Mouse (Mus musculus) forebrain, embryonic 15.5 days (tissue): ENCODE results near the gene Apbb2. TPM values are rescaled to one million over a fixed set of nuclear protein-coding genes. Genes with fewer than 3 reads are reported as not detected.

Source experiments
- ATAC-seq: fragments of 200-750 bp; cut with Nextera tagmentation; replicated peaks from 2 replicates; pipeline ENCODE4 v1.8.0; 2017; ENCODE audit warnings: mild to moderate bottlenecking, moderate TSS enrichment, moderate library complexity
- H3K27ac ChIP-seq: fragments of 300-500 bp; sonication (generic); replicated peaks from 2 replicates; pipeline ENCODE4 v1.5.1; 2015; ENCODE audit warnings: mild to moderate bottlenecking, inconsistent platforms
- H3K27me3 ChIP-seq: fragments of 300-500 bp; sonication (generic); 2 replicates; pipeline ENCODE4 v1.6.1; 2015; ENCODE audit warnings: inconsistent platforms
- H3K36me3 ChIP-seq: fragments of 300-500 bp; sonication (generic); 2 replicates; pipeline ENCODE4 v1.6.1; 2015; ENCODE audit warnings: mild to moderate bottlenecking, inconsistent platforms
- H3K4me1 ChIP-seq: fragments of 300-500 bp; sonication (generic); 2 replicates; pipeline ENCODE4 v1.6.1; 2015; ENCODE audit warnings: inconsistent platforms
- H3K4me2 ChIP-seq: fragments of 300-500 bp; sonication (generic); replicated peaks from 2 replicates; pipeline ENCODE4 v1.6.1; 2015; ENCODE audit warnings: mild to moderate bottlenecking, inconsistent platforms
- H3K4me3 ChIP-seq: fragments of 300-500 bp; sonication (generic); 2 replicates; pipeline ENCODE4 v1.5.1; 2015; ENCODE audit warnings: mild to moderate bottlenecking, inconsistent platforms
- H3K9ac ChIP-seq: fragments of 300-500 bp; sonication (generic); replicated peaks from 2 replicates; pipeline ENCODE4 v1.6.1; 2015; ENCODE audit warnings: mild to moderate bottlenecking, inconsistent platforms
- H3K9me3 ChIP-seq: fragments of 300-500 bp; sonication (generic); 2 replicates; pipeline ENCODE4 v1.6.1; 2016; ENCODE audit warnings: inconsistent platforms
- WGBS: fragments of 180-500 bp; shearing (Covaris S2); methylation state at CpG from one replicate; pipeline ENCODE4 v1.1.7; 2015; ENCODE audit warnings: mixed read lengths; 5-methylcytosine and 5-hydroxymethylcytosine counted together
- polyA plus RNA-seq: library from polyadenylated mRNA; unstranded; fragments of >200 nt; fragmentation: Nextera tagmentation; extraction: Ambion mirVana; gene quantifications from 2 replicates; pipeline ENCODE4 v1.2.1, GENCODE M21; 2015

The Apbb2 gene
- polyA plus RNA-seq, 1 experiment from 2014 or later, result 85.8 TPM

DNA sequence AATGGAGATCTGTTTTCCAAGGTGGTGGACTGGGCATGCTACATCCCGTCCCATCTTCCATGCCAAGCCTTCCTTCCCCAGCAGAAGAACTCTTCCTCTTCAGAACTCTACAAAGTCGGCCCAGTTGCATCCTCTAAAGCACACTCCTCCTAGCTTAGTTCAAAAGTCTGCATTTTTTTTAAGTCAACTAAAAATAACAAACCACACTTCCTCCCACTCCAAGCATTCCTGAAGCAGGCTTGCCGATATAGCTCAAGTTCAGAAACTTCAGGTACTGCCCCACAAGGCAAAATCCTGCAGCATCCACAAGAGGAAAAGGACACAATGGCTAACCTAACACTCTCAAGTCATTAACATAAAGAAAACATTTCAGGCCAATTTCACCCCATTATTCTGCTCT is 4.9 kb downstream of the Apbb2 start:
- H3K36me3 ChIP-seq, result no peaks in the 10 kb centered on the region
- WGBS, result 74% methylated on average over 3 of the region's 3 CpGs
- H3K27me3 ChIP-seq, result no peaks in the 10 kb centered on the region
- H3K9ac ChIP-seq, result no peak overlapping the region
- H3K27ac ChIP-seq, result no peak overlapping the region
- no peak for ATAC-seq
- H3K4me3 ChIP-seq, result no peak overlapping the region
- peaks cover 34% of the 10 kb centered on the region for H3K4me1 ChIP-seq
- H3K9me3 ChIP-seq, result no peaks in the 10 kb centered on the region
- no peak overlapping the region for H3K4me2 ChIP-seq

DNA sequence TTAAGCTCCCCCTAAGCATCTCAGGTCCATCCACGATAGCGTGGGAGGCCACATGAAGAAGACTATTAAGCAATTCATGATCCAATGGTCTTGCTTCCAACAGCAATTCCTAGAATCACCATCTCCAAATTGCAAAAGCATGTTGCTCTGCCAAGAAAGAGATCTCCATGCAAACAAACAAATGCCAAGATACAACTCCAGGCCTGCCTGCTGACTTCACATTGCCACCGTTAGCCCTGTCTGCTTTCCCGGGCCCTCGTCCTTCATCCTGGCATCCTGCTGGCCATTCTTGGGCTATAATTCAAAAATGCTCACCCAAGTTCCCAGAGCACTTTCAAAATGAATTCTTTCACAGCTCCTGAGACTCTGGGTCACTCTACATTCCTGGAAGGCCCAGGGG is 5.6 kb downstream of the Apbb2 start:
- Histone ChIP-seq H3K9me3 (no peaks in the 10 kb centered on the region), H3K4me1 (peaks cover 33% of the 10 kb centered on the region), H3K9ac (no peak overlapping the region), H3K4me2 (no peak overlapping the region), H3K36me3 (no peaks in the 10 kb centered on the region), H3K27ac (no peak overlapping the region), H3K27me3 (no peaks in the 10 kb centered on the region), H3K4me3 (no peak overlapping the region)
- 77% methylated on average over 5 of the region's 5 CpGs for WGBS
- ATAC-seq, result no peak

DNA sequence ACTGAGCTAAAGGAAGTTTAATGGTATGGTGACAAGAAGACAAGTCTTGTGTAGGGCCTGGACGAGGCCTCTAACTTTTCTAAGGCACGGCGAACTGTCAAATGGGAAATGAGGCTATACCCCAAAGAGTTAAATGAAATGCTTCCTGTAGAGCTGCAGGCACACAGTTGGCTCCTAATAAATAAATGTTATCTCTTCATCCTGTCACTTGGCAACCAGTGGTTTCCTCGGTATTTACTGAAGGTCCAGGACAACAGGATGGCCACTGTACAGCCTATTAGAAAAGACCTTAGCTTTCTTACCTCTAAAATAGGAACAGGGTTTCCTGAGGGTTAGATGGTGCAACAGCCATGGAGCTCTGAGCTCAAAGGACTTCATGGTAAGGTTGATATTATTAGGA is 6.7 kb downstream of the Apbb2 start:
- Histone ChIP-seq H3K4me3 (no peak overlapping the region), H3K36me3 (no peaks in the 10 kb centered on the region), H3K4me1 (peaks cover 23% of the 10 kb centered on the region), H3K27me3 (no peaks in the 10 kb centered on the region), H3K9me3 (no peaks in the 10 kb centered on the region), H3K4me2 (no peak overlapping the region), H3K9ac (no peak overlapping the region), H3K27ac (no peak overlapping the region)
- 80% methylated on average over 4 of the region's 4 CpGs for WGBS
- no peak for ATAC-seq

DNA sequence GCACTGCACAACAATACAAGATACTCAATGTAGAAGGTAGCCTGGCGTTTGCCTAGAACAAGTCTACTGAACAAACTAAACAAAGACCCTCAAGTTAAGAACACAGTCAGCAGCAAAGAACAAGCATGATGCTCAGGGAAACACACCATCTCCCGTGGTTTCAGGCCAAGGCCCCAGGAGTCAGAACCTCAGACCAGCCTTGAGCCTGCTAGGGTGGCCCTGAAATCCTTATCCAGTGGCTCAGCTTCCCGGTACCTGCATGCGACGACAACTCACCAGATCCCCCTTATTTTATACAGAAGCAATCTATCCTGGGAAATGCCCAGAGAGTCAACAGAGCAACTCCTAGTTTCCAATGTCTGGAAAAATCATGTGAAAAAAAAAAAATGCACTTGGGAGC is 7.2 kb downstream of the Apbb2 start:
- no peak for ATAC-seq
- H3K36me3 ChIP-seq, result no peaks in the 10 kb centered on the region
- no peak overlapping the region for H3K27ac ChIP-seq
- peaks cover 19% of the 10 kb centered on the region for H3K4me1 ChIP-seq
- no peak overlapping the region for H3K4me3 ChIP-seq
- no peak overlapping the region for H3K9ac ChIP-seq
- WGBS, result 87% methylated on average over 5 of the region's 5 CpGs
- no peaks in the 10 kb centered on the region for H3K27me3 ChIP-seq
- H3K4me2 ChIP-seq, result no peak overlapping the region
- no peaks in the 10 kb centered on the region for H3K9me3 ChIP-seq

DNA sequence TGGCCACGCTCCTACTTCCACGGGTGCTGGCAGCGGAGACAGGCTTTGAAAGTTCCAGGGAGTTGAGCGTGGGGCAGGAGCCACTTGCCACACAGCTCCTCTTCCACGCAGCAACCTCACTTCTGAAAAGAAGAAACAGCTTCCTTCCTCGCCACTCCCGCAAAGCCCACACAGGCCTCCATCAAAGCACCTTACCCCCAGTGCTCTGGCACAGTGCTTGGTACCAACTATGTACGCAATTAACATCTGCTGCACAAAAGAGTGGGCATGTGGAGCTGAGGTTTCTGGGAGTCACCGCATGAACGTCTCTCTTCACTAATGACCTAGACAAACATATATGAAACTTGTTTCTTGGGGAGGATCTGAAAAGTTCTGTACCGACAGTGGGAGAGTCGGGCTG is 8.3 kb downstream of the Apbb2 start:
- 89% methylated on average over 12 of the region's 12 CpGs for WGBS
- H3K9me3 ChIP-seq, result no peaks in the 10 kb centered on the region
- peaks cover 13% of the 10 kb centered on the region for H3K4me1 ChIP-seq
- H3K4me3 ChIP-seq, result no peak overlapping the region
- ATAC-seq, result no peak
- no peak overlapping the region for H3K27ac ChIP-seq
- no peak overlapping the region for H3K4me2 ChIP-seq
- H3K9ac ChIP-seq, result no peak overlapping the region
- no peaks in the 10 kb centered on the region for H3K27me3 ChIP-seq
- H3K36me3 ChIP-seq, result no peaks in the 10 kb centered on the region

DNA sequence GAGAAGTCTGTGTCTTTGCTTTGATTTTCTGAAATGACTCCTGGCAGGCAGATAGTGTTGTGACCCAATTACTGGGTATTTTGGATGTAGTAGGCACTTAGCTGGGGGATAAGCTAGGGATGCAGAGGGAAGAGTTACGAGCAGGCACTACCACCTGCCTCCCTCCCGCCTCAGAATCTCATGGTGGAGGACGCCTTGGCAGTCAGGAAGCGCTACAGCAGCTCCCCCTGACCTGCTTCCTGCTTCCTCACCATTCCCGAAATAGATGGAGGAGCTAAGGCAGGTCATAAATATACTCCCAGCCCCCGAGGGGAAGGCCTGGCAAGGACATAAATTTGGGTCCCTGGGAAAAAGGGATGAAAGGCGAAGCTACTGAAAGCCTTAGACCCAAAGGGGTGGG is 9.3 kb downstream of the Apbb2 start:
- Histone ChIP-seq H3K4me1 (peaks cover 11% of the 10 kb centered on the region), H3K9me3 (no peaks in the 10 kb centered on the region), H3K27ac (no peak overlapping the region), H3K9ac (no peak overlapping the region), H3K36me3 (no peaks in the 10 kb centered on the region), H3K27me3 (no peaks in the 10 kb centered on the region), H3K4me3 (no peak overlapping the region), H3K4me2 (no peak overlapping the region)
- WGBS, result 78% methylated on average over 7 of the region's 7 CpGs
- ATAC-seq, result no peak

DNA sequence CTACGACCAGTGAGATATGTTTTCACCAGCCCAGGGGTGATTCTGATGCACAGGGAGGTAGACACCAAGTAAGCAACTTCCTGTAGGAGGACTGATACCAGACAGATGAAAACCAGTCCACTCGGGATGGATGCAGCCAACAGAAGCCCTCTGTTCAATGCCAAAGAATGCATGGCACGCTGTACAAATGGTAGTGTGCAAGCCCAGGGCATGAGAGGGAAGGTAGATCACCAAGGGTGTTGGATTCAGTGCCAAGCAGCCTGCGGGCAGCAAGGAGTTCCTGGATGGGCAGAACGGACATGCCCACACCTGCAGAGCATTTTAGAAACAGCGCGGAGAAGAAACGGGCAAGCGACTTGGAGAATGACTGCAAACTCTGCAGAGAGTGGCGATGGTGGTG is 10.8 kb downstream of the Apbb2 start:
- H3K9me3 ChIP-seq, result no peaks in the 10 kb centered on the region
- H3K4me3 ChIP-seq, result no peak overlapping the region
- H3K4me1 ChIP-seq, result peaks cover 9% of the 10 kb centered on the region
- no peak overlapping the region for H3K27ac ChIP-seq
- H3K36me3 ChIP-seq, result no peaks in the 10 kb centered on the region
- ATAC-seq, result no peak
- H3K27me3 ChIP-seq, result no peaks in the 10 kb centered on the region
- no peak overlapping the region for H3K9ac ChIP-seq
- 95% methylated on average over 10 of the region's 10 CpGs for WGBS
- H3K4me2 ChIP-seq, result no peak overlapping the region

DNA sequence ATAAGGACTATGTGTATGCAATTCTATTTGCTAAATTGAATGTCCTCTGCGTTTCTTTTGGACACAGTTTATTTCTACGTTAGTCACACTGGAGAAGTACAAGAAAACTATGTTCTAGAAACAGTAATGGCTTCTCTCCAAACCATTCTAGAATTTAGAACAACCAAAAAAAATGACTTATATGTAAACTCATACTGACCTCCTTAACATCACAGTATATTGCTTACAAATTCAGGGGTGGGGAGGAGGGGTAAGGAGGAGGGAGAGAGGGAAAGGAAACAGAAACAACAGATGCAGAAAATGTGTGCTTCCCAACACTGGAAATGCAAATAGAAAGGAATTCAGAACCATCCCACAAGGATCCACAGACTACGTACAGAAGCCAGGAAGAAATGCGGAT is 11.4 kb downstream of the Apbb2 start:
- H3K27ac ChIP-seq, result no peak overlapping the region
- H3K4me1 ChIP-seq, result peaks cover 11% of the 10 kb centered on the region
- no peak for ATAC-seq
- no peak overlapping the region for H3K4me2 ChIP-seq
- whole genome bisulfite sequencing, result 85% methylated on average over 4 of the region's 4 CpGs
- H3K9me3 ChIP-seq, result no peaks in the 10 kb centered on the region
- H3K36me3 ChIP-seq, result no peaks in the 10 kb centered on the region
- H3K27me3 ChIP-seq, result no peaks in the 10 kb centered on the region
- no peak overlapping the region for H3K9ac ChIP-seq
- H3K4me3 ChIP-seq, result no peak overlapping the region

DNA sequence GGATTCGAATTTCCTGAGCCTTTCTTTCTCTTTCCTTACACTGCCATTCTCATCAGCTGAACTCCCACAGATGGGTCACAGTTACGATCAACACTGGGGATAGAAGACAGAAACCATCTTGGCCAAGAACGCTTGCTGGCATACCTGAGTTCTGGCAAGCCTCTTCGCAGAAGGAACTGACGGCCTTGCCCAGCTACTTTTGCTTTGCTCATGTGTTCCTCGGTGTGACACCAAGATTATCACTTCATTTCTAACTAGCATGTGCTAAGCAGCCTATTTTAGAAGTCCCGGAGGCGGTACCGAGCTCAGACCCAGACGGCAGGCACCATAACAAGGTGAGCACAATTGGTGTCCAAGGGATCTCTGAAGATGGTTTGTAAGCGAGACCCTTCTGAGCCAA is 12.9 kb downstream of the Apbb2 start:
- no peaks in the 10 kb centered on the region for H3K27me3 ChIP-seq
- no peak for ATAC-seq
- peaks cover 6% of the 10 kb centered on the region for H3K4me1 ChIP-seq
- no peak overlapping the region for H3K27ac ChIP-seq
- no peaks in the 10 kb centered on the region for H3K36me3 ChIP-seq
- H3K4me3 ChIP-seq, result no peak overlapping the region
- H3K9me3 ChIP-seq, result no peaks in the 10 kb centered on the region
- no peak overlapping the region for H3K4me2 ChIP-seq
- WGBS, result 85% methylated on average over 11 of the region's 11 CpGs
- H3K9ac ChIP-seq, result no peak overlapping the region

DNA sequence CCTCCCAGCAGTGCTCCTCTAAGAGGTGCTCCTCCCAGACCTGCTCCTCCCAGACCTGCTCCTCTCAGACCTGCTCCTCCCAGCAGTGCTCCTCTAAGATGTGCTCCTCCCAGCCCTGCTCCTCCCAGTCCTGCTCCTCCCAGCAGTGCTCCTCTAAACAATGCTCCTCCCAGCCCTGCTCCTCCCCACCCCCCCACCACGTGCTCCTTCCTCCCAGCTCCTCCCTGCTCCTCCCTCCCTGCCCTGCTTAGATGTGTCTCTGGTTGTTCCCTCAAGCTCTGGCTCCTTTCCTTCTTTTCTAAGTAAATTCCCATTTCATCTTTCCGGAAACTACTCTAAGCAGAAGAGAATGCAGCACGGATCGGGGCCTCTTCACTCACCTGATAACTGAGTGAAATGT is 14.2 kb downstream of the Apbb2 start:
- H3K9ac ChIP-seq, result no peak overlapping the region
- H3K4me3 ChIP-seq, result no peak overlapping the region
- H3K4me2 ChIP-seq, result no peak overlapping the region
- H3K4me1 ChIP-seq, result peaks cover 5% of the 10 kb centered on the region
- ATAC-seq, result no peak
- no peaks in the 10 kb centered on the region for H3K27me3 ChIP-seq
- no peaks in the 10 kb centered on the region for H3K36me3 ChIP-seq
- no peak overlapping the region for H3K27ac ChIP-seq
- 84% methylated on average over 4 of the region's 4 CpGs for WGBS
- H3K9me3 ChIP-seq, result no peaks in the 10 kb centered on the region

DNA sequence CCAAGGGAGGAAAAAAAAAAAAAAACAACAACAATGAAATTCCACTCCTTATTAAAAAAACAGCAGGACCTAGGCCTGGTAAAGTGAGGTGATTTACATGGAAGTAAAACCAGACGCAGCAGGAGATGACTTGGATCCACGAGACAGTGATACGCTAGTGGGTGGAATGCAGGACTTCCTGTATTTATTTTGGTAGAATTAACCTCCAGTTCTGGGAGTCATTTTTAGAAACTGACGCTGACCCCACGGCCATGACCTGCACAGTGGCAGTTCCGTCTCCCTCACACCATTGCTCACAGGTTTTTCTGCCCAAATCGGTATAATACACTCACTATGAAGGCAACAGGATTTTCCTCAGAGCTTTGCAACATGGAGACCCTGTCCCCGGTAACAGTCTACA is 14.8 kb downstream of the Apbb2 start:
- Histone ChIP-seq H3K27ac (no peak overlapping the region), H3K4me2 (no peak overlapping the region), H3K4me1 (peaks cover 3% of the 10 kb centered on the region), H3K4me3 (no peak overlapping the region), H3K9ac (no peak overlapping the region), H3K36me3 (no peaks in the 10 kb centered on the region), H3K27me3 (no peaks in the 10 kb centered on the region), H3K9me3 (no peaks in the 10 kb centered on the region)
- ATAC-seq, result no peak
- WGBS, result 64% methylated on average over 8 of the region's 8 CpGs

DNA sequence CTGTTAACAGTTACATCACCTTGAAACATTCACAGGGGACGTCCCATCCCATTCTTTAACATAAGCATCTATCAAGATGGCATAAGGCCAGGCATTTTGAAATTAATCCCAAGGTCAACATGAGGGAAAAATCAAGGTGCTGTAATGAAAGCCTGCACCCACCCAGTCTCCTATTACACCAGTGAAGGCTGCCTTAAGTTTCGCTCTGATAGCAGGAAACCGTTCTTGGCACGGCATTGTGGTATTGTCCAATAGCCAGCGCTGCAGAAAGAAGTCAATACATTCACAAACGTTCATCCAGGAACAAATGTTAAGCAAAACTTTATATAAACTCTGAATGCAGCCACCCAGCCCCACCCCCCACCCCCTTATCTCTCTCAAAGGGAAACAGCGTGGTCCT is 15.4 kb downstream of the Apbb2 start:
- no peak for ATAC-seq

DNA sequence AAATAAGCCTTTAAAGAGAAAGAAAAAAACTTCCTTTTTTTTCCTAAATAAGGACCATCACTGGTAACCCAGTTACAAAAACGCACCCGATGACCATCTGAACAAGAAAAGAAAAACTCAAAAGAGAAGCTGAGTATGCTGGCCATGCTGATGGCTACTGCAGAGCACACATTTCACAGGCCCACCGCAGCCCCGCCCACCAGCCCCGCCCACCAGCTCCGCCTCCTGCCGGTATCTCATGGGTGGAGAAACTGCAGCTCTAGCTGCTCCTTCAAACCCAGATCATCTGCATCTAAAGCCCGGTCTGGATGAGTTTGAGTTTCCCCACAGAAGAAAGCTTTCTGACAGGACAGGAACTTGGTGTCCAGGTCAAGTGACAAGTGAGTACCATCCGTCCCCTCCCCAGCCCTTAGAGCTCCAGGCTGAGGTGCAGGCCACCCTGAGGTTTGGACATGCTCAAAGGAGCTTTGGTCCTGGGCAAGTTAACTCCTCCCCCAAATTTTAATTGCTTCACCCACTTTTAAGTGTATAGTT is 16.2 kb downstream of the Apbb2 start:
- Histone ChIP-seq H3K27ac (no peak overlapping the region), H3K4me3 (no peak overlapping the region), H3K36me3 (no peaks in the 10 kb centered on the region), H3K4me1 (peaks cover 3% of the 10 kb centered on the region), H3K9ac (no peak overlapping the region), H3K27me3 (no peaks in the 10 kb centered on the region), H3K4me2 (no peak overlapping the region), H3K9me3 (no peaks in the 10 kb centered on the region)
- 28% methylated on average over 9 of the region's 9 CpGs for WGBS
- ATAC-seq, result no peak

More for the DNA sequence above, 15.4 kb downstream of the Apbb2 start:
- WGBS, result 49% methylated on average over 7 of the region's 7 CpGs
- H3K27me3 ChIP-seq, result no peaks in the 10 kb centered on the region
- no peak overlapping the region for H3K27ac ChIP-seq
- no peak overlapping the region for H3K4me3 ChIP-seq
- no peaks in the 10 kb centered on the region for H3K36me3 ChIP-seq
- no peaks in the 10 kb centered on the region for H3K9me3 ChIP-seq
- H3K4me2 ChIP-seq, result no peak overlapping the region
- peaks cover 3% of the 10 kb centered on the region for H3K4me1 ChIP-seq
- H3K9ac ChIP-seq, result no peak overlapping the region
